Mouse (Mus musculus) splenic B cell, adult 2 months (primary cell): ENCODE results near the gene Foxs1.
A peak's percentile ranks its signal among the peaks of the same experiment; 100 is the strongest.

Source experiments
- DNase-seq: peaks from one replicate; pipeline ENCODE4 v3.0.0-alpha.2; 2011; ENCODE audit warnings: low read depth, low spot score
- H3K27me3 ChIP-seq: 2 replicates; pipeline ENCODE4 v1.6.1; 2012; ENCODE audit warnings: mild to moderate bottlenecking, low read length, moderate library complexity, mixed read lengths; ENCODE audit not compliant: control insufficient read depth, poor library complexity, insufficient read depth, severe bottlenecking
- H3K36me3 ChIP-seq: 2 replicates; pipeline ENCODE4 v1.6.1; 2012; ENCODE audit warnings: mild to moderate bottlenecking, low read length, moderate library complexity, mixed read lengths; ENCODE audit not compliant: control insufficient read depth, poor library complexity, insufficient read depth, severe bottlenecking

Gene Foxs1

GRCm38 (mm10) chr2:152941776-152942175 lies 8.8 kb upstream of the Foxs1 start:
- H3K27me3 ChIP-seq: no peaks in the 10 kb centered on the region
- H3K36me3 ChIP-seq: no peaks in the 10 kb centered on the region
- DNase-seq: no peak

DNA sequence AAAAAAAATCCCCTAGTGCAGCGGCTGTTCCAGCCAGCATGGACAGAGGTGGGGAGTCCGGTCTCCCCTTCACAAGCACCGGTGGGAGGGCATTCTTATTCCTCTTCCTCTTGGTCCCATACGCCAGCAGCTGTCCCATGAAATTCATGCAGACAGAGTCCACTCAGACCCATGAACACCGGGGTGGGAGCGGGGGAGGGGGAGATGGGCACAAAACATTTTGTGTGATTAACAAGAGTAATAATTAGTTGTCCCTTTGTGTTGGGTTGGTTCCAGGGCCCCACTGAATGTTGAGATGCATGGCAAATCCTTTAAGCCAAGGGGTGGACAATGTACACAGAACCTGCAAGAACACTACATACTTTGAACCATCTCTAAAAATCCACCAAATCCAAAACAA lies 8.1 kb upstream of the Foxs1 start:
- no peaks in the 10 kb centered on the region for H3K36me3 ChIP-seq
- H3K27me3 ChIP-seq: no peaks in the 10 kb centered on the region
- DNase-seq: no peak

DNA sequence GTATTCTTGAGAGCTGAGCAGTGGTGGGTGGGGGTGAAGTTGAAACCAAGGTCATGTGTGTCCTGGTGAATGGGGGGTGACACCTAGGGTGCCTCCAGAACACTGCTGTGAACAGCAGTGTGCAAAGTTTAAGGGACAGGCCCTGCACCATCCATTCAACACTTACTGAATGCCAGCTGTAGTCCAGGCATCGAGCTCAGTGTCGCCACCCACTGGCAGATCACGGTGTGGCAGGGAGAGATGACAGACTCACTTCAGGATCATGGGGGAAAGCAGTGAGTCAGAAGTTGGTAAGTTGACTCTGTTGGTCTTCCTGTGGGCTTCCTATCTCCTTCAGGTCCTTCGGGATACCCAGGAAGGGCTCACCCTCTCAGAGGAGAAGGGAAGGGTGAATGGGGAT lies 6.8 kb upstream of the Foxs1 start:
- peak; percentile 59 for DNase-seq
- Histone ChIP-seq H3K36me3 (no peaks in the 10 kb centered on the region), H3K27me3 (no peaks in the 10 kb centered on the region)

- DNase-seq: peak; percentile 50
- Histone ChIP-seq H3K27me3 (no peaks in the 10 kb centered on the region), H3K36me3 (no peaks in the 10 kb centered on the region)
Measured at GRCm38 (mm10) chr2:152933614-152934013, 606 bp upstream of the Foxs1 start.

- H3K27me3 ChIP-seq: no peaks in the 10 kb centered on the region
- H3K36me3 ChIP-seq: no peaks in the 10 kb centered on the region
- DNase-seq: no peak
Measured at GRCm38 (mm10) chr2:152931456-152932160, 1.4 kb downstream of the Foxs1 start.

DNA sequence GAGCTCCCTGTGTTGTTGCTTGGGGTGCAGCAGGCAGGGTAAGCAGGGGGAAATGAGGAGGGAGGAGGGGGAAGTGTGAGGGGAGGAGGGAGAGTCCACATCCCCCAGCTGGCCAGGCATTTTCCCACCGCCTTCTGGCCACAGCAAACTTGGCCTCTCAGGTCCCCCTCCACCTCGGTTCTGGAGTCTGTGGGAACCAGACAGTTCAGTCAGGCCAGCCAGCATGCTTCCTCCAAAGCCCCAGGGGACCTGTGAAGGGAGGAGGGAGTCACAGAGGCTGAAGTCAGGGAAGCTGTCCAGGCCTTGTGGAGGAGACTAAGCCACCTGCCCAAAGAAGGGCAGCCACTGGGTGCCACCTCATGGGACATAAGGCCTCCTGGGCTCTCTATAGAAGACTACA lies 2.7 kb downstream of the Foxs1 start:
- Histone ChIP-seq H3K36me3 (no peaks in the 10 kb centered on the region), H3K27me3 (no peaks in the 10 kb centered on the region)
- no peak for DNase-seq

DNA sequence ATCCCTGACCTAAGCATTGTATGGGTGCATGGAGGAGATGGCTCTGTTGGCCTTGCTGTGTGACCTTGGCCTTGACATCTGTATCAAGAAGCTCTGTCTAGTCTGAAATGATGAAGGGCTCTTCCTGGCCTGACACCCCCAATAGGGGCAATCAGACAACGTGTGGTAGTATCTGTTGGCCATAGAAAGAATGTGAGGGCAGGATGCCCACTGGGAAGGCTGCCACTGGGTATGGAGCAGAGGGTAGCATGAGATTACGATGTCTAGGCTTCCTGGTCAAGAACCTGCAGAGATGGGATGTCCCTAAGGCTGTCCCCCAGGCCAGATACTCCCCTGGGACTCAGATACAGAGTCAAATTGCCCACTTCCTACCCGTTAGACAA lies 4.0 kb downstream of the Foxs1 start:
- Histone ChIP-seq H3K36me3 (no peaks in the 10 kb centered on the region), H3K27me3 (no peaks in the 10 kb centered on the region)
- DNase-seq: no peak

DNA sequence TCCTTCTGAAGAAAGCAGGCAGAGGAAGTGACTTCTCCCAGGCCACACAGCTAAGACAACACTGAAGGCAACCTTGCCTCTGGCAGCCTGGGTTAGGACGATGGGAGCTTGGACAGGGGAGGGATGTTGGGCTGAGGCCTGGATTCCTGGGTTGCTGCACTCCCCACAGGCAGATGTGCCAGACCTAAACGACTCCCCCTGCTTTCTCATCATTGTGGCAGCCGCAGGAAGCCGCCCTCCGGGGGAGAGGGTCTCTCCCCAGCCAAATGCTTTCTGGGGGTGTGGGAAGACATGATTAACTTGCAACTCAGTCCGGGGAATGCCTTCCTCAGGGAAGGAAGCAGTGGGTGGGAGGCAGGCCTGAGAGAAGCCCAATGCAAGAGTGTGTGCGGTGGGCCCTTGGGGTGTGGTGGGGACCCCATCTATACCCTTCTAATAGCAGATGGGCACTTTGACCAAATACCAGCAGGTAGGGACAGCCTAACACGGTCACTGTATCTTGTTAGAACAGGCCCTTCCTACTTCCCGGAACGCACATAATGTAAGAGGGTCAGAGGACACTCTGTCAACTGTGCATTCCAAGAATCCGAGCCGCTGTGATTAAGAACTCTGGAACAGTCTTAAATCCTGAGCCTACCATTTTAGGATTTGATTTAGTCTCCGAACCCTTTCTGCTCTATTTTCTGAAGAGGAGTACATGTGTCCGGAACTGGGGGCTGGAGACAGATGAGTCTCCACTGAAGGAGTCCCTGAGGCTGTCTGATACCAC lies 4.6 kb downstream of the Foxs1 start:
- H3K27me3 ChIP-seq: no peaks in the 10 kb centered on the region
- DNase-seq: no peak

DNA sequence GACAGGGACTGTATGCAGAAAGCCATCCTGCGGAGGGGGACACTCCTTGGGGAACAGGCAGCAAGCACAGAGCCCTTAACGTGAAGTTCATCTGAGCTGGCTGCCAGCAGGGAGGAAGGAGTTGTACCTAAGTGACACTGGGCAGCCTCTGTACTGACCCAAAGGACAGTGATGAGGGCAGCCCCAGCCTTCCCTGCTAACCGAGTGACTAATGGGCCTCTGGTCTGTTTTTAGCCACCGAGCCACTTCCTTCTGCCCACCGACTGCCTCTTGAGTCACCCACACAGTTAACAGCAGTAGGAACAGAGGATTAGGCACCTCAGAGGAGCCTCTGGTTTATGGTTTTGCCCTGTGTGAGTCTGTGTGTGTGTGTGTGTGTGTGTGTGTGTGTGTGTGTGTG lies 5.6 kb downstream of the Foxs1 start:
- DNase-seq: no peak
- Histone ChIP-seq H3K36me3 (no peaks in the 10 kb centered on the region), H3K27me3 (no peaks in the 10 kb centered on the region)

More for the DNA sequence above, 4.6 kb downstream of the Foxs1 start:
- no peaks in the 10 kb centered on the region for H3K36me3 ChIP-seq

DNA sequence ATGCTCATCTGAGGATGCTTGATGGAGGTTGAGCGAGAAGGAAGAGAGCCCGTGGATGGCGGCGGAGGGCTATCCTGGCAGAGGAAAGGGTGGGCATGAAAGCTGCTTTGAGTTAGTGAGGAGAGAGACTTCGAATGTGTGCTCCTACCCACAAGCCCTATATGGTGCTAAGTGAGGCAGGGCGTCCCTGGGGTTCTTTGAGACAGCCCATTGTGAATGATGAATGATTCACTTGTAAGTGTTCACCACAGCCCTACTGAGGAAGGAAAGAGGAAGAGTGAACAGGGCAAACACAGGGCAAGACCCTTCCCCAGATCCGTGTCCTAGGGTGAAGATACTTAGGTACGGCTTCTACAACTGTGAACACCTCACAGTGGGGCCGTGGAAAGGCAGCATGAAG lies 6.1 kb downstream of the Foxs1 start:
- no peak for DNase-seq

GRCm38 (mm10) chr2:152925189-152925872 lies 7.7 kb downstream of the Foxs1 start:
- no peaks in the 10 kb centered on the region for H3K36me3 ChIP-seq
- no peak for DNase-seq
- no peaks in the 10 kb centered on the region for H3K27me3 ChIP-seq

More for the DNA sequence above, 6.1 kb downstream of the Foxs1 start:
- H3K27me3 ChIP-seq: no peaks in the 10 kb centered on the region
- H3K36me3 ChIP-seq: no peaks in the 10 kb centered on the region

GRCm38 (mm10) chr2:152924543-152924942 lies 8.5 kb downstream of the Foxs1 start:
- Histone ChIP-seq H3K36me3 (no peaks in the 10 kb centered on the region), H3K27me3 (no peaks in the 10 kb centered on the region)
- no peak for DNase-seq

GRCm38 (mm10) chr2:152924128-152924527 lies 8.9 kb downstream of the Foxs1 start:
- H3K36me3 ChIP-seq: no peaks in the 10 kb centered on the region
- no peak for DNase-seq
- no peaks in the 10 kb centered on the region for H3K27me3 ChIP-seq

DNA sequence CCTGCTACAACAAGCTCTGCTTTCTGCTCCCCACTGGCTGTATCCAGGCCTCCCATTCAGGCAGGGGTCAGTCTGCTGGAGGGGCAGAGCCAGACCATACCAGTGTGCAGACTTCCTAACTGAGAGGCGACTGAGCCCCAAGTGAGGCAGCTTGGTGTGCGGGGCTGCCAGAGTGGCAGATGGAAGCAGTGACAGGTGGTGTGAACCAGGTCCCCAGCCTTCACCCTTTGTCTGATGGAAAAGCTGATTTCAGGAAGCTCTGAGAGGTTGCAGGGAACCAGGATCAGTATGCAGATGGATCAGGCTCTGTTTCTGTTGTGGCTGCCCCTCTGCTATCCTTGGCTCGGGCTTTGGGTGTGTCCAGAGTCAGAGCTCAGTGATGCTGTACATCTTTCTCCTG lies 9.4 kb downstream of the Foxs1 start:
- Histone ChIP-seq H3K27me3 (no peaks in the 10 kb centered on the region), H3K36me3 (no peaks in the 10 kb centered on the region)
- DNase-seq: no peak

DNA sequence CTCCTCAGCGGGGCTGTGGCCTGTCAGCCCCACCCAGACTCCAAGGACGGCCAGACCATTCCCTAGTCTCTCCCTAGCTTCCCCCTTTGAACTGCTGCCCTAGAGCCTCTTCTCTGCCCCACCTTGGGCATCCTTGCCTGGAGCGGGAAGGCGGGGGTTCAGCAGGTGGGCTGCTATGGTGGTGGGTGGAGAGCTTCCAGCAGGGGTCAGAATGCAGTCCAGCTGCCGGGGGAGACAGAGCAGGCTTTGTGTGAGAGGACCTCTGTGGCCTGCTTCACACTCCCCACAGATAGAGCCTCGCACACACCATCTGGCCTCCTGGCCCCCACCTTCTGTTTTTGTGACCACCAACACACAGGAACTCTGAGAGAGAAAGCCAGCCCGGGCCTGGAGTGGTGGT lies 10.6 kb downstream of the Foxs1 start:
- DNase-seq: no peak
- Histone ChIP-seq H3K27me3 (no peaks in the 10 kb centered on the region), H3K36me3 (no peaks in the 10 kb centered on the region)
